Mouse (Mus musculus): ENCODE results near the gene Jade2.

- TF ChIP-seq CTCF (IDR thresholded peaks at IDR 0.05; ENCODE audit: low read depth) (no peak), EP300 (IDR thresholded peaks at IDR 0.05; ENCODE audit: low read depth) (no peak)
Observed at GRCm38 (mm10) chr11:51780773-51781267, 76.6 kb downstream of the Jade2 start.
